Mouse (Mus musculus) cortical plate, adult 2 months (tissue): ENCODE data around the gene Pecam1.

Experiments
- CTCF ChIP-seq: fragments of 200-500 bp; IDR thresholded peaks from 2 replicates; pipeline ENCODE4 v1.5.1; 2011; ENCODE audit warnings: mild to moderate bottlenecking, control low read depth, low read length; ENCODE audit not compliant: insufficient read depth; ENCODE audit errors: extremely low read depth
- POLR2A ChIP-seq: fragments of 200-500 bp; IDR thresholded peaks from 2 replicates; pipeline ENCODE4 v1.6.1; 2011; ENCODE audit warnings: mild to moderate bottlenecking, low read length, control low read depth; ENCODE audit not compliant: insufficient read depth; ENCODE audit errors: extremely low read depth

DNA sequence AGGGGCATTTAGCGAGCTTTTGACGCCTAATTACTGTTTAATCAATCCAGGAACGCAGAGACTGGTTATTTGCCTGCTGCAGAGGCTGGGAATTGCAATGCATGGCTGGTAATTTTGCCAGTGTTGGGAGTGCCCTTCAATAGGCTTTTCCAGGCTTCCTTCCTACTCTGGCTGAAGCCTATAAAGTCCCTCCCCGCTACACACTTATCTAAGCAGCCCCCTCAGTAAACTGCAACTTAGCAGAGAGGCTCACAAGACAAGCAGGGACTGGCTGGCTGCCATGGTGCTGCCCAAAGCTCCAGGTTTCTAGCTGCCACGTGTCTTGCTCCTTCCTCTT lies 111.1 kb downstream of the Pecam1 start:
- TF ChIP-seq CTCF (no peak), POLR2A (no peak)
